ENCODE assay signal across 9 mouse cellular contexts in genomic region chr9:59584871-59585308, GRCm38 (mm10). TPM values are rescaled to one million over a fixed set of nuclear protein-coding genes. Genes with fewer than 3 reads are reported as not detected.
A peak's percentile ranks its signal among the peaks of the same experiment; 100 is the strongest.
DNase-seq lines count a peak whose midpoint lies in the region; ATAC-seq and TF ChIP-seq lines count a peak whose summit lies in the region.
"Had no signal": no experiment of that assay in that cellular context is flagged by ENCODE, and none has a peak within 500 bp of the region (broad histone marks: within the 10 kb centered on the region; RNA-seq: fewer than 3 reads in every experiment).

No protein-coding gene starts in this region.

- peaks cover 14% of the 10 kb centered on the region for H3K4me1 ChIP-seq in forebrain, embryonic 14.5 days (ENCODE audit: control insufficient read depth, insufficient read depth, low read length)
- no peaks in the 10 kb centered on the region for H3K4me1 ChIP-seq in lung, embryonic 14.5 days (ENCODE audit: insufficient read depth)

- peak; percentile 65; the same call in 1 of the 2 replicates for ATAC-seq in cerebellum, adult (ENCODE audit: insufficient number of reproducible peaks, low FRiP score, low TSS enrichment)
- ATAC-seq in forebrain, embryonic 14.5 days = peak; percentile 72
- peak; percentile 75; the same call in 1 of the 2 replicates for ATAC-seq in lung, embryonic 14.5 days (ENCODE audit: insufficient read depth)
- ATAC-seq in neutrophil, adult 5-6 weeks (ENCODE audit: extremely low read depth, insufficient number of reproducible peaks, low FRiP score, poor library complexity, severe bottlenecking) = peak; percentile 73

- H3K4me2 ChIP-seq in forebrain, embryonic 14.5 days (ENCODE audit: low read length) = peak overlapping the region; percentile 39
- H3K4me2 ChIP-seq in lung, embryonic 14.5 days = peak overlapping the region; percentile 52

- TF ChIP-seq CTCF in lung, embryonic 14.5 days (IDR thresholded peaks at IDR 0.05; ENCODE audit: low read depth) = peak; percentile 85

- DNase-seq in ES-CJ7 (ENCODE audit: low read depth, low spot score) = peak; percentile 86
- peak; percentile 88 for DNase-seq in forebrain, embryonic 14.5 days (ENCODE audit: low spot score)
- DNase-seq in heart, postnatal 14 days = peak; percentile 70 to 79
- DNase-seq in layer of hippocampus, adult 18-20 months (ENCODE audit: low spot score in 2 of 2) = peak; percentile 72 to 90
- DNase-seq in lung, embryonic 14.5 days = peak; percentile 85
- DNase-seq in testis, postnatal 14 days (ENCODE audit: low spot score) = peak; percentile 64

- 0 out of 2 replicates have a peak overlapping the region, but pooled peaks have one; percentile 10 for H3K9ac ChIP-seq in forebrain, embryonic 14.5 days (ENCODE audit: low read length)
- peak overlapping the region; percentile 7; the same call in 1 of the 2 replicates for H3K9ac ChIP-seq in lung, embryonic 14.5 days

- H3K9me3 ChIP-seq in forebrain, embryonic 14.5 days (replicated peaks; ENCODE audit: control insufficient read depth, low read length) = no peaks in the 10 kb centered on the region
- no peaks in the 10 kb centered on the region for H3K9me3 ChIP-seq in lung, embryonic 14.5 days (ENCODE audit: low read depth, low read length)

- no peaks in the 10 kb centered on the region for H3K36me3 ChIP-seq in forebrain, embryonic 14.5 days (ENCODE audit: control insufficient read depth, insufficient read depth, low read length)
- H3K36me3 ChIP-seq in lung, embryonic 14.5 days (ENCODE audit: insufficient read depth) = no peaks in the 10 kb centered on the region

- 8% methylated on average over 13 of the region's 13 CpGs for WGBS in forebrain, embryonic 14.5 days
- 5% methylated on average over 13 of the region's 13 CpGs for WGBS in lung, embryonic 14.5 days

- no peak overlapping the region for H3K27ac ChIP-seq in forebrain, embryonic 14.5 days (ENCODE audit: low read depth, low read length)
- no peak overlapping the region for H3K27ac ChIP-seq in lung, embryonic 14.5 days (ENCODE audit: low read depth)
- H3K27ac ChIP-seq: macrophage had no signal

- 0 out of 2 replicates have a peak, but pooled peaks cover 6% of the 10 kb centered on the region for H3K27me3 ChIP-seq in forebrain, embryonic 14.5 days (replicated peaks; ENCODE audit: control insufficient read depth, insufficient read depth, low read length)
- peaks cover 7% of the 10 kb centered on the region; the same call in 1 of the 2 replicates for H3K27me3 ChIP-seq in lung, embryonic 14.5 days (ENCODE audit: insufficient read depth, low read length)

- no peak overlapping the region for H3K4me3 ChIP-seq in forebrain, embryonic 14.5 days (ENCODE audit: low read depth, low read length)
- peak overlapping the region; percentile 19; the same call in 1 of the 2 replicates for H3K4me3 ChIP-seq in lung, embryonic 14.5 days (ENCODE audit: low read depth, low read length)

- intact Hi-C loops in heart, postnatal 14 days (cut with DNase I) = loop anchor here (2.0 kb wide), 1 partner anchor 18 kb away; no protein-coding TSS in a partner anchor

RNA-seq across cellular contexts. Expression of gene Celf6, which starts 7.2 kb away (rescaled TPM):
- 14.0 and 20.3 TPM in 2 replicates for polyA plus RNA-seq in forebrain, embryonic 14.5 days (2014; fragmentation: Nextera tagmentation; extraction: Ambion mirVana)
- under 1 TPM in 1 of 2 experiments, not detected in 1; 0.10 TPM for total RNA-seq in heart, postnatal 14 days (2021)
- 10 to 100 TPM; 29.7 to 33.2 TPM for total RNA-seq in layer of hippocampus, adult 18-20 months (2021)
- polyA plus RNA-seq in lung, embryonic 14.5 days (2014; fragmentation: Nextera tagmentation; extraction: Ambion mirVana) = 0.41 and 0.45 TPM in 2 replicates
- total RNA-seq in neutrophil, adult 5-6 weeks (2017) = not detected in 2 replicates
- polyA plus RNA-seq: macrophage had no signal

RNA-seq across cellular contexts. Expression of gene Parp6, which starts 32.2 kb away (rescaled TPM):
- polyA plus RNA-seq in forebrain, embryonic 14.5 days (2014; fragmentation: Nextera tagmentation; extraction: Ambion mirVana) = 211 and 219 TPM in 2 replicates
- total RNA-seq in heart, postnatal 14 days (2021) = 10 to 100 TPM; 18.5 to 22.2 TPM
- 100 to 1,000 TPM; 115 to 120 TPM for total RNA-seq in layer of hippocampus, adult 18-20 months (2021)
- polyA plus RNA-seq in lung, embryonic 14.5 days (2014; fragmentation: Nextera tagmentation; extraction: Ambion mirVana) = 20.7 and 22.0 TPM in 2 replicates
- 60.6 and 61.4 TPM in 2 replicates for total RNA-seq in neutrophil, adult 5-6 weeks (2017)

RNA-seq across cellular contexts. Expression of gene Tmem202, which starts 45.2 kb away (rescaled TPM):
- polyA plus RNA-seq in forebrain, embryonic 14.5 days (2014; fragmentation: Nextera tagmentation; extraction: Ambion mirVana) = 0.27 and 0.82 TPM in 2 replicates
- under 1 TPM; 0.56 to 0.67 TPM for total RNA-seq in heart, postnatal 14 days (2021)
- 1 to 10 TPM; 3.0 to 3.6 TPM for total RNA-seq in layer of hippocampus, adult 18-20 months (2021)
- polyA plus RNA-seq in lung, embryonic 14.5 days (2014; fragmentation: Nextera tagmentation; extraction: Ambion mirVana) = 0.18 TPM in 1 of 2 replicates, not detected in the other
- total RNA-seq in neutrophil, adult 5-6 weeks (2017) = 5.4 and 6.2 TPM in 2 replicates

RNA-seq across cellular contexts. Expression of gene Hexa, which starts 45.5 kb away (rescaled TPM):
- 60.7 and 61.6 TPM in 2 replicates for polyA plus RNA-seq in forebrain, embryonic 14.5 days (2014; fragmentation: Nextera tagmentation; extraction: Ambion mirVana)
- total RNA-seq in heart, postnatal 14 days (2021) = 10 to 100 TPM; 33.2 to 33.9 TPM
- 10 to 100 TPM; 54.7 to 62.1 TPM for total RNA-seq in layer of hippocampus, adult 18-20 months (2021)
- polyA plus RNA-seq in lung, embryonic 14.5 days (2014; fragmentation: Nextera tagmentation; extraction: Ambion mirVana) = 67.3 and 68.2 TPM in 2 replicates
- 104 and 105 TPM in 2 replicates for total RNA-seq in neutrophil, adult 5-6 weeks (2017)

Comparison
In these comparisons a context has a peak if more than half of its experiments do, and no peak if none do; other contexts are left out.
1. RNA of gene Celf6, which starts 7.2 kb away (total RNA-seq): 29.7 to 33.2 TPM in layer of hippocampus, adult 18-20 months; 0.10 TPM in heart, postnatal 14 days and not detected in neutrophil, adult 5-6 weeks; every median in the first group is over 10 times any median in the second.
2. Peak in every context shown above with its lines, with median percentiles within 50 percentile points of each other: DNase-seq and ATAC-seq.